Mouse (Mus musculus) left cerebral cortex, adult 11 months (tissue): Measurements from ENCODE around the gene Acap1.
"Not testable (repeated sequence)": the region's sequence is repeated elsewhere in the genome, so short reads cannot be mapped to it uniquely, and the experiment has no call there.

Experiments used
- DNase-seq: peaks from one replicate; pipeline ENCODE4 v3.0.0; 2022; ENCODE audit warnings: low spot score

Acap1 gene

DNA sequence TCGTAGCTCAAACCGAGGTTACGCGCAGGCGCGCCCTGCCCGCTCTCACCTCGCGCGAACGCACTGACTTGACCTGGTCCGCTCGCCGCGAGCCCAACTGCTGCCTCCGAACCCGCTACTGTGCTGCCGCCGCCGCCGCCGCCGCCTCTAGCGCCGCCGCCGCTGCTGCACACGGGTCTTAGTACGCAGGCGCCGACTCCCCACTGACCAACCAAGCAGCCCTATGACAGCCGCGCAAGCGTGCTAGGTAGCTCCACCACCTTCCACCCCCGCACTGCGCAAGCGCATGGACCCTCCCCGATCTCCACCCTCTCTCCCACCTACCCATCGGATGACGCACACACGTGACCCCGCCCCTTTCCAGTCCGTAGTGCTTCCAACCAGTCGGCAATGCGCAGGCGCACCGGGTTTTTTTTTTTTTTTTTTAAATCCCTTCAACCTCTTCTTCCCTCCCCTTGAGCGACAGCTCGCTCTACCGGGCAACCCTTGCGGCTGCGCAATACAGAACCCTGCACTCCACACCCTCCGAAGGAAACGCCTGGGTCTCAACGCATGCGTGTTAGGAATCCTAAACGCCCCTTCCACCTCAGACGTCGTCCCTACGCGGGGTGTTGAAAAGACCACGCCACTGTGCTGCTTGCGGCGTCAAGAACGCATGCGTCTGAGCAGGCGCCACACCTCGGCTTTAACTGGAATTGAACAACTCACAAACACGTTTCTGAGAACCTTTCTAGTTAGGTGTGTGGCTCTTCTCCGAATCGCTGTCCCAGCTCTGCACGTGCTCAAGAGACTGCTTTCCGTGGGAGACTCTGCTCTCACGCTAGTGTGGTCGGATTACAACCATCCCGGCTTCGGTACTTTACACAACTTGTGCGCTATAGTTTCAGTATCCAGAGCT is 26.0 kb upstream of the Acap1 start, which contains the start of gene Eif5a:
Gene Eif5a, minus strand, starts transcription at position 845 of the 898 bp plus-strand sequence.
- peak; percentile 100 for DNase-seq

DNA sequence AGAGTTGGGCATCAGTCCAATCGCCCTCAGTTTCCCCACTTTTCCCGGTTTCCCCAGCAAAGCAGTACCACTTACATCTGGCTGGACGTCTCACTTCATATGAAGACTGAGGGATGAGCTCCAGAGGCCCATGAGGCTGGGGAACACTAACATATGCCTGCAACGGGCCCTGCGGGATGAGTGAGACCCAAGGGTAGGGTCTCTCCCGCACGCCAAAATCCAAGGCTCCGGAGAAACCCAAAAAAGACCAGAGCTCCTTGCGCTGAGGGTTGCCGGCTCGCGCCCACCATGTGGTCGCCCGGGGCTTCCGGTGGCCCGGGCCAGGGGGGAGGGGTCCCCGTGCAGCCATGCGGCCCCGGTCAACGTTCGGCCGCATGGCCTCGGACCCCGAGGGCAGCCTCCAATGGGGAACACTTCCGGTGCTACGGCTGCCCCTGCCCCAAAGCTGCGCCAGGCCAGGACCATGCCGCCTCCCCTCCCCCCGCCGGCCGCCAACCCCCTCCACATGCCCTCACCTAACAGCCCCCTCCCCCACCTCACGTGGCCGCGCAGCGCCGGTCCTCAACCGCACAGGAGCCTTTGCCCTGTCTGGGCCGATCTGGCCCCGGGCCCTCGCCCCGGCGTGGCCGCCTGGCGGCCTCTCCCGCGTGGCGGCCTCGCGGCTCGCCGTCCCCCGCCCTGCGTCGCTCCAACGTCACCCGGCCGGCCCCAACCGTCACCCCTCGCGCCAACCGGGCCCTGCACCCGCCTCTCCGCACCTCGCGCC is 25.1 kb upstream of the Acap1 start:
- no peak for DNase-seq

DNA sequence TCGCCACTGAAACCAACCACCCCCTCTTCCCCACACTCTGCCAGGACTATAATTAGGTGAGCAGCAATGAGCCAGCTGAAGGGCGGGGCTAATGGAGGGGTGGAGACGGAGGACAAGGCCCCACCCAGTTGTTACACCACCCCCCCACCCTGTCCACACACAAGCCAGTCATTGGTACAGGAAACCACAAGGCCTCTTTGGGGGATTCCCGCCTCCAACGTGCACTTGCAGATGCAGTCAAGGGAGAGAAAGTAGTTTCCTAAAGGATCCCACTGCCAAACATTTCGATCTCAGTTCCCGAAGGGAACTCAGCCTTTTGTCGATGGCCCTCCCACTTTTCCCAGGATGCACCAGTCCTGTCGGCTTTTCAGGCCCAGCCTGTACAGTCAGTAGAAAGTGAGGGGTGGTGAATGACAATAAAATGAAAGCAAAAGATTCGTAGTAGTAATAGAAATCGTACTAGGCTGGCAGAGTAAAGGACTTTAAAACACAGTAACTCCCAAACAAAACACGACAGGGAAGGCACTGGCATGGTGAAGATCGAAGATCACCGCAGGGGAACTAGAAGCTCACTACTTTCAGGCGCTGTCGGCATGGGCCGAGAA is 24.4 kb upstream of the Acap1 start:
- no peak for DNase-seq

DNA sequence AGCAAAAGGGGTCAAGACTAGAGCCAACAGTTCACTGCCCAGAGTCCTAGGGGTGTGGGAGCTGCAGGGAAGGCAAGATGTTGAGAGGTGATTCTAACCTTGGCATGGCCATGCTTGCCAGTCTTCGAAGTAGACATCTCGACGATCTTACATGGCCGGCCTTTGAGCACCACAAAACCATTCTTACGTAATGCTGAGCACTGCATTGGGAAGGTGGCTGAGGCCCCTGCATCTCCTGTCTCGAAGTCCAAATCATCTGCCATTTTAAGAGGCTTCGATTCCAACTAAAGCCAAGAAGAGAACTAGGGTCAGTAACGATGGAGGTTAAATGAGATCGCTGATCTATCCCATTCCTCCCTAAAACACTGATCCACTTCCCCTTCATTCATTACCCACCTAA is 23.7 kb upstream of the Acap1 start:
- DNase-seq = no peak

DNA sequence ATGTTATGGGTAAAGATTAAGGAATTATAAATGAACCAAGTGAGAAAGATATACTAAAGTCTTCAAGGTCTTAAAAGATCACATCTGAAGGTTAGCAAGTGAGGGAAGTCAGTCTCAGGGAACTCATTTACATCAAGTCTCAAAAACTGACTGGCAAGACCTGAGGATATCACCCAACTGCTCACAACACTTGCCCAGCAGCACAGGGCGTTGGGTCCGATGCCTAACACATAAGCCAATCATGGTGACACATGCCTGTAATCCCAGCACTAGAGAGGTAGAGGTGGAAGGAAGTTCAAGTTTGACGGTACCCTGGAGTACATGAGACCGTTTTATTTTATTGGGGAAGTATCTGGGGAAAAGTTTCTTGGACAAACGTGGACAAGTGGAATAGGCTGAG is 22.8 kb upstream of the Acap1 start:
- no peak for DNase-seq

DNA sequence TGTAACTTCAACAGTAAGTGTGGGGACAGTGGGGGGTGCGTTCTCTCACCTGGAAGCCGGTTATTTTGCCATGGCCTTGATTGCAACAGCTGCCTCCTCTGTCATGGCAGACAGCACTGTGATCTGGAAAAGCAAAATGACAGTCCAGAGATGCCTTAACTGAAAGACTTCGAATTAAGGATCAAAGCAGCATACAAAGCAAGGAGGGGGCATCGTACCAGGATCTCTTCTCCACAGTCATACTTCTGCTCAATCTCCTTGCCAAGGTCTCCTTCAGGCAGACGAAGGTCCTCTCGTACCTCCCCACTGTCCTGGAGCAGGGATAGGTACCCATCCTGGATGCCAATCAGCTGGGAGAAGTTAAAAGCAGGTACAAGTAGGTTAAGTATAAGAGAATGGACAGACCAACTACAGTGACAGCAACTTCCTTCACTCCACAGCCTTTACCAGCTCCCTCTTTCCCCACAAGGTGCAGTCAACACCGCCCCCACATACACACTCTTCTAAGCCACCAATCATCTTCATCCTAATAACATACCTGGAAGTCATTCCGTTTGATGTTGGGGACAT is 22.1 kb upstream of the Acap1 start:
- DNase-seq = no peak

DNA sequence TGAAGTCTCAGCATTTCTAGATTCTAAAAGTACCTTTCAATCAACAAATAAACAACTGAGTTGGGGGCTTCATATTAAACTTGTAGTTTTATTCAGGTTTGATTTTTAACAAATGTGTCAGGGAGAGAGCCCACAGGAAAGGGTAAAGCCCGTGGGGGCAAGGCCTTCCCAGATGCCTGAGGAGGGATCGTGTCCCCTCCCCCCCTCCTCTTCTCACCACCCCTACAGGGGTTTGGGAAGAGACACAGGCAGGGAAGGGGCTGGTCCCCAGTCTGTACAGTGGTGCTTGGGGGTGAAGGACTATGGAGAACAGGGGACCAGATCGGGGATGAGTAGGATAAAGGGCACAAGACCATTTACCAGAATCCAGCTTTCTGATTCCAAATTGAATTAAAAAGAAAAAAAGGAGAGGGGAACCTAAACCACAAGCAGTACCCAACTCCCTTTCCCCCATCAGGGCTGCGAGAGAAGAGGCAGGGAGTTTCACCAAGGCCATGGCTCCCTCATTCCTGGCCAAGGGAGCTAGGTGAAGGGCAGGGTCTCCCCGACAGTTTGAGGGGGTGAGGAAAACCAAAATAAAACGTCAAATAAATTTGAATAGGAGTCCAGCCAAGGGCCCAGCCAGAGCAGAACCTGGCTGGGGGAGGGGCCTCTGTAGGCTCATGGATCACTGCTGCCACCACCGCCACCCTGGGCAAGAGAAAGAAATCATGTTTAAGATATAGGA is 21.5 kb upstream of the Acap1 start:
- not testable (repeated sequence) for DNase-seq

DNA sequence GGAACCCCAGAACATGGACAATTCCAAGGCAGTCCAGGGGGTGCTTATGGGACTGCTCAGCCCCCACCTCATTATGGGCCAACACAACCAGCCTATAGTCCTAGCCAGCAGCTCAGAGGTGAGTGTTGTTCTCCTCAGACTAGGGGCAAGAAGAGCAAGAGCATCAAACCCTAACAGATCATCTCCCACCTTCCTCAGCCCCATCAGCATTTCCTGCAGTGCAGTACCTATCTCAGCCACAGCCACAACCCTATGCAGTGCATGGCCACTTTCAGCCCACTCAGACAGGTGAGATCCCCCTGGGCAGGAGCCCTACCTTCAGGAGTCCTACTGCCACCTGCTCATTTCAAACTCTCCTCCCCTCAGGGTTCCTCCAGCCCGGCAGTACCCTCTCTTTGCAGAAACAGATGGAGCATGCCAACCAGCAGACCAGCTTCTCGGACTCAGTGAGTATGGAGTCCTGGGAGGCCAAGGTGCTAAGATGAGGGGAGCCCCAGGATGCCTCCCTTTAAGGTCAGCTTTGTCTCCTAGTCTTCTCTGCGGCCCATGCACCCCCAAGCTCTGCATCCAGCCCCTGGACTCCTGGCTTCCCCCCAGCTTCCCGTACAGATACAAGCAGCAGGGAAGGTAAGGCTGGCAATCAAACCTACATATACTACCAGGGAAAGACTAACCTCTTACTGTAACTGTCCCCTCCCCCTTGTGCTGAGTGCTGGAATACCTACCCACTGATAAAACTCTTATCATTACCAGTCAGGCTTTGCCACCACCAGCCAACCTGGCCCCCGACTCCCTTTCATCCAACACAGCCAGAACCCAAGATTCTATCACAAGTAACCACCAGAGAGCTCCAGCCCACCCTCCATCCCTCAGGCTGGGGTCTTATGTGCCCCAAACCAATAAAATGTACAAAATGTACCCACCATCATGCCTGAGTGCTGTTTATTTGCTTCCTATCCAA is 20.6 kb upstream of the Acap1 start:
- DNase-seq = no peak

DNA sequence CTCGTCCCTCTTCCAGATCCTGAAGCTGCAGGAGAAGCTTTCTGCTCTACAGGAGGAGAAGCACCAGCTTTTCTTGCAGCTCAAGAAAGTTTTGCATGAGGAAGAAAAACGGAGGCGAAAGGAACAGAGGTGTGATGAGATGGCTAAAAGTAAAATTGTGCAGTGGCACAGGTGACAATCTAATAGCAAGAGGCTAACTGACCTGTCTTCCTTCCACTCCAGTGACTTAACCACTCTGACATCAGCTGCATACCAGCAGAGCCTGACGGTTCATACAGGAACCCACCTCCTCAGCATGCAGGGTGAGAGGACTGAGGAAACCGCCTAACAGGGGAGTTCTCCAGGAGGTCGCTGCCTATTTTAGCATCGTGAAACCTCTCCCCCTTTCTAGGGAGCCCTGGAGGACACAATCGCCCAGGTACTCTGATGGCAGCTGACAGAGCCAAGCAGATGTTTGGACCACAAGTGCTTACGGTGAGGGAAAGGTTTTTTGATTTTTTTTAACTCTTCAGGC is 19.6 kb upstream of the Acap1 start:
- DNase-seq = no peak

DNA sequence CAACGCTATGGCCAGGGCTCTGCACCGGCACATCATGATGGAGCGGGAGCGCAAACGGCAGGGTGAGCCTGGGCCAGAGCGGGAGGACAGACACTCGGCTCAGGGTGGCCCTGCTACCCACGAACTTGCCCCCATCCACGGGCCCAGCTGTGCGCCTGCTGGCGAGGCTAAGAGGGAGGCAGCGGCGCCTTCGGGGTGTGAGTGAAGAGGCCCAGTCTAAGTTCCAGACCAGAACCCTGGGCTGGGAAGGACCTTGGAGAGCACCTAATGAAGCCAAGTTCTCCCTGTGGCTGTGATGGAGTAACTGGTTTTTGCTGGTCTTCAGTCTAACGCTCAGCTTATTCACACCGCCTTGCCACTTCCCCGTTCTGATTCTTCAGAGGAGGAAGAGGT is 19.0 kb upstream of the Acap1 start:
- no peak for DNase-seq

DNA sequence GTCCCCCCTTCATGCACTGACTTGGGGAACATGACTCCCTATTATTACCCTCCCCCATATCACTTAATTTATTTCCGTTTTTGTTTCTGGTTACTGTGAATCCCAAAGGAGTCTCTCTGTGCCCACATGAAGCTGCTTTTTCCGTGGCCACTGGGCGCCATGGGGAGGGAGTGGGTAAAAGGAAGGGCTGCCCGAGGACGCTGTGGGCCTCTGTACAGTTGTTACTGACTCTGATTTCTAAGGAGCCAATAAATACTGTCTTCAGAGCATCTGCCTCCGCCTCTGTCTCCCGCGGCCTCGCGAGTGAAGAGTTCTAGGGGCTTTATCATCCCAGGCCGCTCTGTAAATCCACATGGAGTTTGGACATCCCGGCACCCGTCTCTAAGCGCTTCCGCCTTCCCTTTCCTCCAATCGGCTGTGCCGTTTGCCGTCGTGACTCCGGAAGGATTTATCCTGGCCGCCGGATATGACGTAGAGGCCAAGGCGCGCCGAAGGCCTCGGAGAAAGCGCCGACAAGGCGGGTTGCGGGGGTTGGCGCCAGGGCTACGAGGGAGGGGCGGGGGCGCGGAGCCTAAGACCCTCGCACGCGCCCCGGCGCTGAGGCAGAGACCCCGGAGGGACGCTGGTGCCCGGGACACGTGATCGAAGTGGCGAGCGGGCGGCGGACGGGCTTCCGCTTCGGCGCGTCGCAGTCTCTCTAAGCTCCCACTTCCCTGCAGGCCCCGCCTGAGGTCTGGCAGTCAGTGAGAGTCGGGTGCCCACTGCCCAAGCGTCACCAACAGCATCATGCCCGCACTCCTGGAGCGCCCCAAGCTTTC is 18.4 kb upstream of the Acap1 start, which contains the start of gene Gps2:
Gene Gps2, plus strand, starts transcription at position 335 of the 818 bp plus-strand sequence.
- peak; percentile 86 for DNase-seq

DNA sequence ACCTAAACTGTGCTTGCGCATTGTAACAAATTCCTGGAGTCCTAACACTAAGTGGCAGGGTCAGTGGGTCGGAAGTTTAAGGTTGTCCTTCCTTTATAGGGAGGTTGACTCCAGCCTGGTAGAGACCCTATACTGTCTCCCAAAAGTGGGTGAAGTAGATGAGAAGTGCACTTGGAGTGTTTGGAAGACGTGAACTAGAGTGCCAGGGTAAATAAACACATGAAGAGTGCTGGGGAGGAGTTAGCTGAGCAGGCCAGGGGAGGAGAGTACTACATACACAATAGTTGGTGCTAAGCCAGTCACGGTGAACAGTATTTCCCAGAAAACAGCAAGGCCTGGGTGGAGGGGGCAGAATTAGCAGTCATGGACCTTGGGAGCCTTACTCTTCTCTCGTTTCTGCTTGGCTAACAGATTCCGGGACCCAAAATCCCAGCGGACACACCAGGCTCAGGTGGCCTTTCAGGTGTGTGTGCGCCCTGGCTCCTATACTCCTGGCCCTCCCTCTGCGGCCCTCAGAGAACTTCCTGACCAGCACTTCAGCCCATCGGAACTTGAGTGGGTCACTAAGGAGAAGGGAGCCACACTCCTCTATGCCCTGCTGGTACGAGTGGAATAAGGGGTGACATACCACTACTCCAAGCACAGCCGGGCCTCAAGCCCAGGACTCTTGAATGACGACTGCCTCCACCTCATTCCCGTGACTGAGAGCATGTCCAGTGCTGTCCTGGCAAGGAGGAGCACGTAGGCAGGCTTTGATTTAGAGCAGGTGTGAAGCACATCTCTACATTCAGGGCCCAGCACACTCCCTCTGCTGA is 17.6 kb upstream of the Acap1 start:
- DNase-seq = no peak

DNA sequence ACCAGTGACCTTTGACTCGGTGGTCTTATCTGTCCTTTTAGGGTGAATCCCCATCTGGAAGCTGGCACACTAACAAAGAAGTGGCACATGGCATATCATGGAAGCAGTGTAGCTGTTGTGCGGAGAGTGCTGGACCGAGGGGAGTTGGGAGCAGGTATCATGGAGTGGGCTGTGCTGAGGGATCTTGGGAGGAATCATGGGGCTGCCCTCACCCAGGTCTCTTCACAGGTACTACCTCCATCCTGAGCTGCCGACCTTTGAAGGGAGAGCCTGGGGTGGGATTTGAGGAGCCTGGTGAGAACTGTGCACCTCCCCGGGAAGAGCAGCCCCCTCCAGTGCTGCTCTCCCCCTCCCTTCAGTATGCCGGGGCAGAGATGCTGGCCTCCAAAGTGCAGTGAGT is 16.4 kb upstream of the Acap1 start:
- no peak for DNase-seq

DNA sequence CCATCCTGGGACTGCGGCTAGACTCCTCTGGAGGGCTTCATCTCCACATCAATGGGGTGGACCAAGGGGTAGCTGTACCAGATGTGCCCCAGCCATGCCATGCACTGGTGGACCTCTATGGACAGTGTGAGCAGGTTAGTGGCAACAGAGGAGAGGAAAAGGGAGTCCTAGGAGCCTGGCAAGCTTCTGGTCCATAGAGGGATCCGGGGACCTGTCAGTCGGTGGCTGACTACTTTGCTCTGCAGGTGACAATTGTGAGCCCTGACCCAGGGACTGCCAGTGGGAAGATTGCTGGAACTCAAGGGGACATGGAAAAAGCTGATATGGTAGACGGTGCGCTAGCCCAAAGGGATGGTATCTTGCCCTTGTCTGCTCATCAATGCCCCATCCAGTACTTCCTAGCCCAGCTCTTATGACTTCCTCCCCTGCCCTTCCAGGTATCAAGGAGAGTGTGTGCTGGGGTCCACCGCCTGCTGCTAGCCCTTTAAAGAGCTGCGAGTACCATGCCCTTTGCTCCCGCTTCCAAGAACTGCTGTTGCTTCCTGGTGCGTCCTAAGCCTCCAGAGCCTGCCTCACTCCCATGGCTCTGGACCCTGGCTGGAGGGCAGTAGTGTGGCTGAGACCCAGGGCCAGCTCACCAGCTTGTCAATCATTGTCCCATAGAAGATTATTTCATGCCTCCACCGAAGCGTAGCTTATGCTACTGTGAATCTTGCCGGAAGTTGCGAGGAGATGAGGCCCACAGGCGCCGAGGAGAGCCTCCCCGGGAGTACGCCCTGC is 15.6 kb upstream of the Acap1 start:
- DNase-seq = no peak

DNA sequence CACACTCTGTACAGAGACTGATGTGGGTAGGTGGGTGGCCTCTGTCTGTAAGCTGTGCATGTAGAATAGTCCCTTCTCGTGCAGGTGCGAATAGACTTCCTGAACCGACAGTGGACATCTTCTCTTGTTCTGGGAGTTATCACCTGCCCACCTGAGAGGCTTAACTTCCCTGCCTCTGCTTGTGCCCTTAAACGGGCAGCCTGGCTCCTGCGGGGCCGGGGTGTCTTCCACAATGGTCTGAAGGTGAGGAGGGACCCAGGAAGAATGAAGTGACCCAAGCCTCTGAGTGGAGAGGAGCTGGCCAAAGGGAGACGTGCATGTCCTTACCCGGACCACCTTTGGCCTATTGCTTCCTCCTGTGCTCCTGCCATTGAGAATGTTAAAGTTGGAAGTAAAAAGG is 14.8 kb upstream of the Acap1 start:
- DNase-seq = no peak

DNA sequence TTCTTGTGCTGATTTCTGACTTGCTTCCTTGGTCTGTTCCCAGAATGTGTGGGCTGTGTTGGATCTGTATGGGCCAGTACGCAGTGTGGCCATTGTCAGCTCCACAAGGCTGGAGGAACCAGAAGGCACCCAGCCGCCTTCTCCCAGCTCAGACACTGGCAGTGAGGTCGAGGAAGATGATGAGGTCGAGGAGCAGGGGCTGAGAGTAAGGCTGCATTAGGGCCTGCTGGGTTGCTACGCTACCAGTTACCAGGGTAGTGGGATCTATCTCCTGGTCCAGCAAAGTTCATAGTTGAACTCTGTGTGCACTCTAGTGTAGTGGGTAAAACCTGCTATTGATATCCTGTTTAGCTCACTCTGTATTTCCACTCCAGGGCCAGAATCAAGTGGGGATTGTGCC is 13.8 kb upstream of the Acap1 start:
- no peak for DNase-seq

DNA sequence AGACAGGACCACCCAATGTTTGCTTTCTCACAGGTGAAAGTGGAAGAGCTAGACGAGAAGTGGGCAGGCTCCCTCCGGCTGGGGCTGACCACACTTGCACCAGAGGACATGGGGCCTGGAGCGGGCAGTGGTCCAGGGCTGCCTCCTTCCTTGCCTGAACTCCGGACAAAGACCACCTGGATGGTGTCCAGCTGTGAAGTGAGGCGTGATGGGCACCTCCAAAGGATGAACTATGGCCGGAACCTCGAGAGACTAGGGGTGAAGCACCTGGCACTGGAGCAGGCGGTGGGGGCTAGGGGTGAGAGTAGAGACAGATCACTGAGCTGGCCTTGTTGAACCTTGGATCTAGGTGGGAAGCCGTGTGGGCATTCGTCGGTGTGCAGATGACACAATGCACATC is 13.3 kb upstream of the Acap1 start:
- DNase-seq = no peak

DNA sequence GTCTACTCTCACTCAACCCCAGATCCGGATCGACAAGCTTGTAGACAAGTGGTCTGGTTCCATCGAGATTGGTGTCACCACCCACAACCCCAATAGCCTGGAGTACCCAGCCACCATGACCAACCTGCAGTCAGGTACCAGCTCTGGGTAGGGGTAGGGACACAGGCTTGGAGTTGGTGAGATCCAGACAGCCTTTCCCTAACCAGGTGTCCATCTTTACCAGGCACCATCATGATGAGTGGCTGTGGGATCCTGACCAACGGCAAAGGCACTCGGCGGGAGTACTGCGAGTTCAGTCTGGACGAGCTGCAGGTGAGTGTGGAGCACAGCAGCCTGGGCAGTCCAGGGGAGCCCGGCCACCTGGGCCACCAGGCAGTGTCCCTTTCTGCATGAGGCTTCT is 9.0 kb upstream of the Acap1 start:
- no peak for DNase-seq
